Mouse (Mus musculus) CD4-positive, CD25-positive, alpha-beta regulatory T cell, adult 2 months (primary cell): ENCODE measurements around the gene Bglap.
"Not testable (repeated sequence)": the region's sequence is repeated elsewhere in the genome, so short reads cannot be mapped to it uniquely, and the experiment has no call there.

Experiments
- DNase-seq: peaks from one replicate; pipeline ENCODE4 v3.0.0-alpha.2; 2012; ENCODE audit warnings: low read depth, low spot score

Gene Bglap

DNA sequence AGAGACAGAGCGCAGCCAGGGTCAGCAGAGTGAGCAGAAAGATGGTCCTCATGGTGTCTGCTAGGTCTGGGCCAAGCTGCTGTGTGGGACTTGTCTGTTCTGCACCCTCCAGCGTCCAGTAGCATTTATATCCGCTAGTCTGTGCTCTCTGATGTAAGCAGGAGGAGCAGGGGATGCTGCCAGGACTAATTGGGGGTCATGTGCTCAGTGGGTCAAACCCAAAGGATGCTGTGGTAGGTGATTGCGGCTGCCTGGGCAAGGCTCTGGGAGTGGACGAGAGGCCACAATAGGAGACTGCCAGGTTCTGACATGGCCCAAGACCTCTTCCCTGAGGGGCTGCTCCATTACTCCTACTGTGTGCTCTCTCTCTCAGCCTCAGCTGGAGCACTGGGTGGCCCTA lies at the start of gene Bglap:
Gene Bglap (minus strand): TSS at position 101 of the 400 bp plus-strand sequence.
- DNase-seq: no peak

DNA sequence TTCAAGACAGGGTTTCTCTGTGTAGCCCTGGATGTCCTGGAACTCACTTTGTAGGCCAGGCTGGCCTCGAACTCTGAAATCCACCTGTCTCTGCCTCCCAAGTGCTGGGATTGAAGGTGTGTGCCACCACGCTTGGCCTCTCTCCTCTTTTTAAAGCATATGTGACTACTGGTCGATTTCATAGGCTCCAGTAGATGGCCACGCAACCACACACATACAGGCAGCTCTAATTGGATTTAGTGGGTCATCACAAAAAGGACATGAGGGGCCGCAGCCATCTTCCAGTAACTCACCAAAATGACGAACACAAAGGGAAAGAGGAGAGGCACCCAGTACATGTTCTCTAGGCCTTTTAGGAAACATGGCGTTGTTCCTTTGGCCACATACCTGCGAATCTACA lies 44.4 kb upstream of the Bglap start:
- not testable (repeated sequence) for DNase-seq

GRCm38 (mm10) chr3:88427342-88427905 lies 43.2 kb upstream of the Bglap start:
- no peak for DNase-seq

DNA sequence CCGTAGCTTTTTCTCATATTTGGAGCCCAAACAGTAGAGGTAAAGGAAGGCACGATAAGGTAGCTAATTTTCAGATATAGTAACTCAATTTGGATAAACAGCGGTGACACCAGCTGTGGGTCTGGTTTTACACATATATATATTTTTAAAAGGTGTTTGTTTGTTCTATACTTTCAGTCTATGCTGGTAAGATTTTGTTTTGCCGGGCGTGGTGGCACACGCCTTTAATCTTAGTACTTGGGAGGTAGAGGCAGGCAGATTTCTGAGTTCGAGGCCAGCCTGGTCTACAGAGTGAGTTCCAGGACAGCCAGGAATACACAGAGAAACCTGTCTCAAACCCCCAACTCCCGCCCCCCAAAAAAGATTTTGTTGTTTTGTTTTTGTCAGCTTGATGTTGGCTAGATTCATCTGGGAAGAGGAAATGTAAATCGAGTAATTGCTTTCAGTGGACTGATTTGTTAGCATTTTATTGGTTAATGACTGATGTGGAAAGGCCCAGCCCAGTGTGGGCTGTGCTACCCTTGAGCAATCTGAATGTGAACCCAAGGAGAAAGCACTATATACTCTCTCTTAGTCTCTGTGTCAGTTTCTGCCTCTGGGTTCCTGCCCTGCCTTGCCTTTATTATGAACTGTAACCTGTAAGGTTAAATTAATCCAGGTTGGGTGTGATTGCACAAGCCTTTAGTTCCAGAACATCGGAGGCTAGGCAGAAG lies 41.6 kb upstream of the Bglap start:
- DNase-seq: no peak

DNA sequence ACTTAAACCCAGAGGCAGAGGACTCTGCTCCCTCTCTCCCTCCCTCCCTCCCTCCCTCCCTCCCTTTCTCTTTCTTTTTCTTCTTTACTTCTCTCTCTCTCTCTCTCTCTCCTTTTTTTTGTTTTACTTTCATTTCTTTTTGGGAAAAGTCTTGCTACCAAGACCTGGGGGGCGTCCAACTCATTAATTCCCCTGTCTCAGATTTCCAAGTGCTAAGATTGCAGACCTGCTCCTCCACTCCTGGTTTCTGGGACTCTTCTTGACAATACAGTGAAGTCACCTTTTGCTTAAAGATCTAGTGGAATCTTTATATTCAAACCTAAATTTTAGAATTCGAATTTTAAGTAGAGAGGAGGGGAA lies 41.0 kb upstream of the Bglap start:
- no peak for DNase-seq

DNA sequence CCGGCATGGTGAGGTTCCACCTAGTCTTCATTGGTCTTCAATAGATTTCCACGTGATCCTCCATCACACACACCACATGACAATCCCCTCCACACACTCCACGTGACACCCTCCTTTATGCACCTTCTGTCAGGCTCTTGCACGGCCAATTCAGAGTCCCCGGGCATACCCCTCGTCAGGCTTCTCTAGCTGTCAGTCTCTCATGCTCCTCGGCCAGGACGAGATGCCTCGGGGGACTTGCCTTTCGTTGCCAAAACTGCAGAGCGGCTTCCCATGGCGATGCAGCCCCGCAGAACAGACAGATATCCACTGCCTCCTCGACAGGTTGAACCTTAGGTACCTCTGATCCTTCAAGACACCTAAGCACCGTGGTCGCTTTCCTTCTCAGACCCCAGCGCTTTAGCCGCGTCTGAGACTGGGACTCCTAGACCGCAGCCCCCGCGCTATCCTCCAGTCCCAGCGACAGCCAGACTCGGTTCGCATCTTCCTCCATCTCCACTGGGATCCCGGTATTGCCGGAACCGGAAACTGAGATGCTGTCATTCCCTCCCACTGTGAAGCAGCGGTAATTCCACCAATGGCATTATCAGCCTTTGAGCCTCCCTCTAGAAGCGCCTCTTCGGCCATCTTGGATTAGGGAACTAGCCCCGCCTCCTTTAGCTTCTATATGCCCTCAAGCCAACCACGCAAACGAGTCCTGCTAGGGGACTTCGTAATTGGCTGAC lies 40.5 kb upstream of the Bglap start, which contains the start of gene Slc25a44:
Gene Slc25a44 (minus strand): TSS at position 535 of the 725 bp plus-strand sequence.
- peak; percentile 97 for DNase-seq

DNA sequence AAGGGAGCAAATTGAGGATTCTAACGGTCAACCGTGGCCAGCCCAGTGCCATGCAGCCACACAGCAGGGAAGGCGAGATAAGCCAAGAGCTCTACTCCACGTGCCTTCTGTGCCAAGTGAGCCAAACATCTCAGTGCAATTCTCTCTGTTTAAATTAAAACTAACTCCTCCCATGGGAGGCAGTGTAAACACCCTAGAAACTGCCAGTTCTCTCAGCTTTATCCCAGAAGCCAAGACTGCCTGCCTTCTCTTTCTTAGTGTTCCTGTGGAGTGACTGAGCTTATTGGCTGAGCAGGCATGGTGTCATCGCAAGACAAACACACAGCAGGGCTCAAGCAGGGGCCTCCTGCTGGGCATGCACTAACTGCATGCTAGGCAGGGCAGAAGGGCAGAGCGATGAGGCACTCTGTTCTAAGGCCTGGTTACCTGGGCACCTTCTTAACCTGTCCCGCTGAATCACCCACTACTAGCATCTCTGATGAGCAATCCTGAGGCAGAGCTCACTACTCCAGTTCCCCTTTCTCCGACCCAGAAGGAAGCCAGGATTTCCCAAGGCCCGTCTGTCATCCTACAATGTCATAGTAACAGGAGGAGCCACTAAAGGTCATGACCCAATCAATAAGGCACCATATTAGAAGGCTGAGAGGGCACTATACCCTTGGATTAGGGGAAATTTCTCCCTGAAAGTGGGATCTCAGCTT lies 37.9 kb upstream of the Bglap start:
- DNase-seq: no peak

DNA sequence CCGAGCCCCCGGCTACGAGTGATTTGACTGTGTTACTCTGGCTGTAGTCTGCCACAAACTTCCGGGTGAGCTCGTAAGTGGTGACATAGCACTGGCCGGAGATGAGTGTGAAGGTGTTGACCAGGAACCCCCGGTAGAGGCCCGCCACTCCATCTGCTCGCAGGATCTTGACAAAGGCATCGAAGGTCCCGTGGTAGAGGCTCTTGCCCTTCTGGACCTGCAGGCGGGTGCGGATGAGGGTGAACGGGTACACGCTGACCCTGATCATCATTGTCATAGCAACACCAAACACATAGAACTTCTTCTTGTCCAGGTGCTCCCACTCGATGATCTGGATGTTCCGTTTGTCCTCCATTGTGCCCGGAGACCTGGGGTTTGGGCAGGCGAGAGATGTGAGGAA lies 36.5 kb upstream of the Bglap start:
- DNase-seq: no peak

GRCm38 (mm10) chr3:88418016-88418415 lies 33.8 kb upstream of the Bglap start:
- DNase-seq: no peak

DNA sequence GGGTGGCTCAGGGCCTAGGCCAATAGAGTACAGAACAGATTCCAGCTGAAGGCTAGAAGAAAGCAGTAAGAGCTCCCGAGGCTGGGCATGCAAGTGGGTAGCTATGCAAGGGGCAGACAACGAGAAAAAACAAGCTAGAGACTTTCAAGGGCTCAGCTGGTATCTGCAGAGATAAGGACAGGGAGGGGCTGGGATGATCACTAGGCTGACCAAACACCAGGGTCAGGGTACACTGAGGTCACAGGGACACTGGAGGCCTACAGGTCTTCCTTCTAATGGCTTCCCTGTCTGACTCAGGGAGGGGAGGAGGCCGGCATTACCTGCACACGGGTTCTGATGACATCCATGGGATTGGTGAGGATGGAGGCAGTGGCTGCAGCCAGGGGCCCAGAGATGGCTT lies 31.4 kb upstream of the Bglap start:
- no peak for DNase-seq

GRCm38 (mm10) chr3:88412636-88413035 lies 28.4 kb upstream of the Bglap start:
- no peak for DNase-seq

- no peak for DNase-seq
Measured at GRCm38 (mm10) chr3:88411681-88412080, 27.4 kb upstream of the Bglap start.

DNA sequence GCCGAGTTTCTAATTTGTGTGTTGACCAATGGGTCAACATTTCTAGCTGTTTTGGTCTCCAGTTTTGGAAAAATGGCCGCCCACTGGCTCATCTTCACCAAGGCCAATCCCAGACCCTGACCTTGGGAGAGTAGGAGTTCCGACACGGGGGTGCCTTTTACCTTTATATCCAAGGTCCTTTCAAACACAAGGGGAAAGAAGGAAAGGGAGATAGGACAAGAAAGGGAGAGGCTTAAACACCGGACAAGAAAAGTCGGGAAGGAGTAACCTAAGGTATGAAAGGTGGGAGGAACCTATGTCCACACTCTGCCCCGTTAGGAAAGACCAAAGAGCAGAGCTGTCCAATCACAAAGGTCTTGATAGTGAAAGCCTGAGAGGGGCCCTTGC lies 26.4 kb upstream of the Bglap start:
- no peak for DNase-seq

DNA sequence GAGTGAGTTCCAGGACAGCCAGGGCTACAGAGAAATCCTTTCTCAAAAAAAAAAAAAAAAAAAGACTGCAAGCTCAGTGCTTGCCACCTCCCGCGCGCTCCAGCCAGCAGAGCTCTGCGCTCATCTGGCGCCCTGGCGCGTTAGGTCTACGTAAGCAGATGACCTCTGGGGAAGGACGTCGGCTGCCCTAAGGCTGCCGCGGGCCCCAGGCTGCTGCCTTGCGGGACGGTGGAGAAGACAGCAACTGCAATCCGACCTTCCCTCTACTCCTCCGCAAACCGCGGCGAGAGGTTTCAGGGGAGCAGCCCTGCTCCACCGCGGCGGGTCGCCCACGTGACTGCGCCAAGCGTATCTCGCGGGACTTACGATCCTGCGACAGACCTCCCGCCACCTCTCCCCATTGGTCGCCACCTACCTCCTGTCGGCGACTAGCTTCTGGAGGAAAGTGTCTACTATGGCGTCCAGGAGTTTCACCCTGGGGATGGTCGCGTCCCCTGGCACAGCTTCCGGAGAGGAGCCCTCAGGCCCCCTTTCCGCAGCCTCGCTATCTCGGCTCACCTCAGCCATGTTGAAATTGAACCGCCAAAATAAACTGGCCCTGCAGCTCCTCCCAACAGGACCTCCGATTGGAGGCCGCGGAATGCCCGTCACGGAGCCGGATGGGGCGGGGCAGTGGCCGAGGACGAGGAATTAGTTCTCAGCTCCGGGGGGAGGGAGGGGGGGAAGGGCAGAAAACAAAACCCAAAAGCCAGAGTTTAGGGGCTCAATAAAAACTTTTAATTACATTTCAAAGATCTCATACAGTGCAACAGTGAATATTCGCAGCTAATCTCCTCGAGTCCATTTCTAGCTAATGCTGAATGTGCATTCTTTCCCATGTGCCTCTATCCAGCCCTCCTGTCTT lies 25.7 kb upstream of the Bglap start, which contains the start of gene Pmf1:
Gene Pmf1 (minus strand): TSS at position 591 of the 904 bp plus-strand sequence.
- peak; percentile 95 for DNase-seq

- no peak for DNase-seq
Measured at GRCm38 (mm10) chr3:88408953-88409352, 24.7 kb upstream of the Bglap start.

DNA sequence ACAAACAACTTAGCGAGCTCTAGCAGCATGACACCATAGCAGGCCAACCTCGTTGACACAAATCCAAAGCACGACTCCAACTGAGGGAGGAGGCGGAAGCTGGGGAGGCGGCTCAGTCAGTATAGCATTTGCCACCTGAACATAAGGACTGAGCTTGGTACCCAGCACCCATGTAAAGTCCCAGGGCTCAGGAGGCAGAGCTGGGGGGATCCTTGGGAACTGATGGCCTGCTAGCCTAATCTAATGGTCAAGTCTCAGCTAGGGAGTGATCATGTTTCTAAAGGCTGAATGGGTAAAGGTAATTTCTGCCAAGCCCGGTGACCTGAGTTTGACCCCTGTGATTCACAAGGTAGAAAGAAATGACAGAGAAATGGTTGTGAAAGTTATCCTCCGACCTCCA lies 23.3 kb upstream of the Bglap start:
- DNase-seq: no peak

GRCm38 (mm10) chr3:88407090-88407489 lies 22.8 kb upstream of the Bglap start:
- peak; percentile 91 for DNase-seq

DNA sequence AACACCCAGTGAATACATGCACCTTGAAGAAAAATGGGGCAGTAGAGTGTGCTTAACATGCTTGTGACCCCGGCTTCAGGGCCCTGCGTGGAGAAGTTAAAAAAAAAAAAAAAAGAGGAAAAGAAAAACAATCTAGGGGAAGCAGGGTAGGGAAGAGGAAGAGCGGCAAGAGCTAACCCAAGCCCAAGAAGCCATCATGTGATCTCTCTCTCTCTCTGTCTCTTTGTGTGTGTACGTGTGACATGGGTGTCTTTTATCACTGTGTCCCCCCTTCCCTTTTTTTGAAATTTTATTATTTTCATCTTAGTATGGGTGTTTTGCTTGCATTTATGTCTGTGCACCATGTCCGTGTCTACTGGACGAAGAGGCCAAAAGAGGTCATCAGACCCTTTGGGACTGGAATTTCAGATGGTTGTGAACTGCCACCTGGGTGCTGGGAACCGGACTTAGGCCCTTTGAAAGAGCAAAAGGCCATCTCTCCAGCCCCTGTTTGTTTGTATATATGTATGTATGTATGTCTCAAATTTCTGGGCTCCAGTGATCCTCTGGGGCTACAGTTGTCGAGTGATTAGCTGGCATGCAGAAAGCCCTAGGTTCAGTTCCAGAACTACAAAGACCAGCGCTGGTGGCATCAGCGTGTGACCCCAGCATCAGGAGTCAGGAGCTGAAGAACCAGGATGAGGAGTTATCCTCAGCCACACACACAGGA lies 19.4 kb upstream of the Bglap start:
- no peak for DNase-seq

DNA sequence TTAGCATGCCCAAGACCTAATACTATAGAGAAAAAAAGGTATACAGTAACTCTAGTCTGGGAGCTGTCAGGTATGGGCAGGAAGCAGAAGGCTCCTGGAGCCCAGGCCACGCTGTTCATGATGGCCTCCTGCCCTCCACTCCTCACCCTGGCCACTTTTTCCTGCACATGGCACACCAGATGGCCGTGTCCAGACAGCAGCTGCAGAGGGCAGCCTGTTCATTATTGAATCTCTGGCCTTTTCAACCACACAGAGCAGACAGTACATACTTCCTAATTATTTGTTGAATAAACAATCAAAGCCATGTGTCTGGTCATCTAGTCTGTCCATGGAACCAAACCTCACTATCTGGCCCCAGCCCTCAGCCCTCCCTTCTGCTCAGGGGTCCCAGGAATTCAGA lies 14.4 kb upstream of the Bglap start:
- DNase-seq: no peak

DNA sequence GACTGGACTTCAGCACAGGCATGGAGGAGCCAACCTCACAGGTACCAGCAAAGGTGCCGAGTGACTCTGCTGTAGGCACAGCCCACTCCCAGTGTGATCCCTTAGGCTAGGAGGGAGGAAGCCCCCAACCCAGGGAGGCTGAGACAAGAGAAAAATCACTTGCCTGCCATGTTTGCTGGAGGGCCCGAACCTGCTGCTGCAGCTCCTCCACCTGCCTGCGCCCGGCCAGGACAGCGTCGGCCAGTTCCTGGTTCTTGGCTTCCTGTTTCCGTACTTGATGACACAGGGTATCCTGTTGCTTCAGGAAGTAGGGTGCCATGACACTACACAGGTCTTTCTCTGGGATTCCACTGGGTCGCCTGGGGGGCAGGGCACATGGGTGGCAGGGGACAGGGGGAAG lies 11.5 kb upstream of the Bglap start:
- no peak for DNase-seq

DNA sequence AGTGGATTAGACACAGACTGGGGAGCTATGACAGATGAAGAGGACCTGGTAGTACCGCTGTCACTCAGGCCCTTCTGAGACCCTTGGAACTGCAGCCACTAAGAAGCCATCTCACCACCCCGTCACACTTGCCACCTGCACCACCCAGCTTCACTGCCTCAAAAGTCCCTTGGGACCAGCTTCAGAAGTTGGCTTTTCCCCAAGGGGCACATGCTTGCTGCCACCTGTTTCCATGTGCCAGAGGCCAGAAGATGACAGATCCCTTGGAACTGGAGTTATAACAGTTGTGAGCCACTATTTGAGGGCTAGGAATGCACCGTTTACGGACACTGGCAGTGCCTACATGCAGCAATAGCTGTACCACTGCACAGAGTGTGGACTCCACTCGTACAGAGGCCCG lies 11.0 kb upstream of the Bglap start:
- no peak for DNase-seq
